9 mouse cellular contexts compared by ENCODE assay signal in the genomic region with DNA sequence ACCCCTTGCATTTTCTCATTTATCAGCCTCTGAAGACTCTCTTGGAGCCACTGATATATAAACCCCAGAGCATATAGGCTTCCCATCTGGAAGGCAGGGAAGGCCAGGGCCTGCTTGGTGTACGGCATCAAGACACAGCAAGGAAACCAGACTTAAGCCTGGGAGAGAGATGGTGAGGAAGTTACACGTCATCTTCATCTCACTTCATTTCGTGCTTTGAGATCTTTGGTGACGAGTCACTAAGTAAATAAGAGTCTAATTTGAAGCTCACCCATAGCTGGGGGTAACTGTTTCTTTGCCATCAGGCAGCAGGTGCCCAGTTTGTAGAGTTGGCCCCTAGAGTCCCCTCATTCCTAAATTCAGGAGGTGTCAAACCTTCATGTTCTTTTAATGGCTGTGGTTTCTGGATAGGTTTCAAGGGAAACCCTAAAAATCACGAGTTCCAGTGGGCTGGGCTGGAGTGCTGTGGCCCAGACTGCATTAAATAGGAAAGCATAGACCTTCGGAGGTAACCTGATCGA.
DNase-seq lines count a peak whose midpoint lies in the region; ATAC-seq and TF ChIP-seq lines count a peak whose summit lies in the region.
"Had no signal": no experiment of that assay in that cellular context is flagged by ENCODE, and none has a peak within 500 bp of the region (broad histone marks: within the 10 kb centered on the region; RNA-seq: fewer than 3 reads in every experiment).

No protein-coding gene starts in this region.

- no peak for TF ChIP-seq EP300 in heart, postnatal 0 days (IDR thresholded peaks at IDR 0.05; ENCODE audit: low read depth)

- no peak overlapping the region for H3K27ac ChIP-seq in heart, postnatal 0 days (ENCODE audit: low read depth)
- H3K27ac ChIP-seq in embryonic facial prominence, embryonic 10.5 days (replicated peaks) = peak overlapping the region; percentile 52; the same call in 1 of the 2 replicates
- peak overlapping the region; percentile 100 for H3K27ac ChIP-seq in hindbrain, embryonic 14.5 days
- peak overlapping the region; percentile 100 for H3K27ac ChIP-seq in midbrain, embryonic 15.5 days

- H3K4me2 ChIP-seq in heart, postnatal 0 days (ENCODE audit: low read depth, low read length) = 0 out of 2 replicates have a peak overlapping the region, but pooled peaks have one; percentile 22
- H3K4me2 ChIP-seq in hindbrain, embryonic 14.5 days (replicated peaks) = peak overlapping the region; percentile 92
- H3K4me2 ChIP-seq in midbrain, embryonic 15.5 days = peak overlapping the region; percentile 91

- H3K36me3 ChIP-seq in heart, postnatal 0 days (replicated peaks; ENCODE audit: control insufficient read depth, insufficient read depth, low read length) = no peaks in the 10 kb centered on the region
- no peaks in the 10 kb centered on the region for H3K36me3 ChIP-seq in embryonic facial prominence, embryonic 10.5 days (replicated peaks)
- H3K36me3 ChIP-seq in hindbrain, embryonic 14.5 days (replicated peaks; ENCODE audit: control insufficient read depth, insufficient read depth) = no peaks in the 10 kb centered on the region
- H3K36me3 ChIP-seq in midbrain, embryonic 15.5 days (replicated peaks) = no peaks in the 10 kb centered on the region

- DNase-seq in heart, postnatal 0 days (ENCODE audit: low spot score) = no peak
- DNase-seq in heart, postnatal 4 days = no peak
- DNase-seq in embryonic facial prominence, embryonic 10.5 days (ENCODE audit: low spot score) = no peak
- DNase-seq in hindbrain, embryonic 14.5 days (ENCODE audit: low spot score) = no peak
- no peak for DNase-seq in gastrocnemius, postnatal 4 days (ENCODE audit: low spot score in 2 of 2)
- DNase-seq in urinary bladder, adult 2 months (ENCODE audit: low spot score) = no peak
- DNase-seq in adrenal gland, adult 2 months = no peak
- DNase-seq: adrenal gland, postnatal 14 days had no signal

- H3K27me3 ChIP-seq in heart, postnatal 0 days (ENCODE audit: control insufficient read depth, insufficient read depth, low read length) = no peaks in the 10 kb centered on the region
- H3K27me3 ChIP-seq in embryonic facial prominence, embryonic 10.5 days (replicated peaks; ENCODE audit: low read depth, poor library complexity, severe bottlenecking) = peaks cover 23% of the 10 kb centered on the region
- H3K27me3 ChIP-seq in hindbrain, embryonic 14.5 days (ENCODE audit: control insufficient read depth, insufficient read depth, low read length) = peaks cover 53% of the 10 kb centered on the region
- no peaks in the 10 kb centered on the region for H3K27me3 ChIP-seq in midbrain, embryonic 15.5 days (replicated peaks)

- H3K9me3 ChIP-seq in heart, postnatal 0 days (replicated peaks; ENCODE audit: control insufficient read depth, low read length) = no peaks in the 10 kb centered on the region
- H3K9me3 ChIP-seq in embryonic facial prominence, embryonic 10.5 days = no peaks in the 10 kb centered on the region
- no peaks in the 10 kb centered on the region for H3K9me3 ChIP-seq in hindbrain, embryonic 14.5 days (ENCODE audit: control insufficient read depth, low read length)
- no peaks in the 10 kb centered on the region for H3K9me3 ChIP-seq in midbrain, embryonic 15.5 days

- no peak overlapping the region for H3K4me3 ChIP-seq in heart, postnatal 0 days (ENCODE audit: low read depth, low read length)
- peak overlapping the region; percentile 90 for H3K4me3 ChIP-seq in embryonic facial prominence, embryonic 10.5 days
- peak overlapping the region; percentile 75 for H3K4me3 ChIP-seq in hindbrain, embryonic 14.5 days (replicated peaks; ENCODE audit: low read length)
- H3K4me3 ChIP-seq in midbrain, embryonic 15.5 days = peak overlapping the region; percentile 82

- 47% methylated on average over 7 of the region's 7 CpGs for WGBS in heart, postnatal 0 days
- 32% methylated on average over 7 of the region's 7 CpGs for WGBS in embryonic facial prominence, embryonic 10.5 days
- 41% methylated on average over 7 of the region's 7 CpGs for WGBS in hindbrain, embryonic 14.5 days
- WGBS in midbrain, embryonic 15.5 days = 33% methylated on average over 7 of the region's 7 CpGs

- TF ChIP-seq CTCF in heart, postnatal 0 days (IDR thresholded peaks at IDR 0.05; ENCODE audit: low read depth) = no peak

- no peak for ATAC-seq in heart, postnatal 0 days (ENCODE audit: insufficient read depth, low read depth)
- ATAC-seq in hindbrain, embryonic 14.5 days (ENCODE audit: low FRiP score) = no peak
- ATAC-seq in midbrain, embryonic 15.5 days (replicated peaks) = no peak

- H3K9ac ChIP-seq in heart, postnatal 0 days (replicated peaks; ENCODE audit: low read depth, low read length) = no peak overlapping the region
- peak overlapping the region; percentile 98 for H3K9ac ChIP-seq in hindbrain, embryonic 14.5 days
- H3K9ac ChIP-seq in midbrain, embryonic 15.5 days = peak overlapping the region; percentile 79

- H3K4me1 ChIP-seq in heart, postnatal 0 days (ENCODE audit: control insufficient read depth, insufficient read depth) = peaks cover 44% of the 10 kb centered on the region
- peaks cover 98% of the 10 kb centered on the region for H3K4me1 ChIP-seq in embryonic facial prominence, embryonic 10.5 days
- H3K4me1 ChIP-seq in hindbrain, embryonic 14.5 days (replicated peaks; ENCODE audit: control insufficient read depth, insufficient read depth, low read length) = peaks cover 64% of the 10 kb centered on the region
- H3K4me1 ChIP-seq in midbrain, embryonic 15.5 days = peaks cover 90% of the 10 kb centered on the region

Comparison
In these comparisons a context has a peak if more than half of its experiments do, and no peak if none do; other contexts are left out.
1. H3K4me2 ChIP-seq: peak in every context shown above with its lines; median percentile 92 in hindbrain, embryonic 14.5 days; 91 in midbrain, embryonic 15.5 days; 22 in heart, postnatal 0 days.